Mouse (Mus musculus): ENCODE measurements at regions not wholly inside any gene's neighbourhood (a gene's known extent, or its start where the extent isn't known, plus 50 kb on each side); places are given as distances from the start of the nearest gene placed in this dataset.
"Not testable (repeated sequence)": the region's sequence is repeated elsewhere in the genome, so short reads cannot be mapped to it uniquely, and the experiment has no call there.

GRCm38 (mm10) chr8:83837637-83838378 is 62.1 kb upstream of the Adgrl1 start:
- DNase-seq (ENCODE audit: extremely low spot score in 1 of 2, low spot score in 1 of 2), result no peak

- DNase-seq (ENCODE audit: extremely low spot score in 1 of 2, low spot score in 1 of 2), result no peak
Observed at GRCm38 (mm10) chr8:83829851-83830250, 70.1 kb upstream of the Adgrl1 start.

- DNase-seq (ENCODE audit: extremely low spot score in 1 of 2, low spot score in 1 of 2), result no peak
Observed at GRCm38 (mm10) chr8:83824925-83825680, 74.8 kb upstream of the Adgrl1 start.

GRCm38 (mm10) chr8:83819086-83819485 is 78.0 kb upstream of the Adgre5 start:
- DNase-seq (ENCODE audit: extremely low spot score in 1 of 2, low spot score in 1 of 2), result no peak

- no peak for DNase-seq (ENCODE audit: extremely low spot score in 1 of 2, low spot score in 1 of 2)
Observed at GRCm38 (mm10) chr8:83810651-83811050, 69.5 kb upstream of the Adgre5 start.

GRCm38 (mm10) chr8:83805612-83806011 is 64.5 kb upstream of the Adgre5 start:
- DNase-seq (ENCODE audit: extremely low spot score in 1 of 2, low spot score in 1 of 2), result no peak

GRCm38 (mm10) chr8:83803312-83803711 is 62.2 kb upstream of the Adgre5 start:
- not testable (repeated sequence) for DNase-seq (ENCODE audit: extremely low spot score in 1 of 2, low spot score in 1 of 2)

- no peak for DNase-seq (ENCODE audit: extremely low spot score in 1 of 2, low spot score in 1 of 2)
Observed at GRCm38 (mm10) chr8:83802506-83802905, 61.4 kb upstream of the Adgre5 start.

- DNase-seq (ENCODE audit: extremely low spot score in 1 of 2, low spot score in 1 of 2), result no peak
Observed at GRCm38 (mm10) chr8:83799607-83799950, 58.5 kb upstream of the Adgre5 start.

GRCm38 (mm10) chr8:83798881-83799606 is 57.9 kb upstream of the Adgre5 start:
- no peak for DNase-seq (ENCODE audit: extremely low spot score in 1 of 2, low spot score in 1 of 2)

GRCm38 (mm10) chr8:83793491-83794238 is 52.5 kb upstream of the Adgre5 start:
- DNase-seq (ENCODE audit: extremely low spot score in 1 of 2, low spot score in 1 of 2), result peak; percentile 21 to 48

Measured in layer of hippocampus, postnatal 25 days (tissue).